Mouse (Mus musculus) ES-Bruce4 (cell line): Measurements from ENCODE around the gene Eno2.

Source experiments
- CTCF ChIP-seq: IDR thresholded peaks from one replicate; pipeline ENCODE4 v1.8.1; 2011; ENCODE audit warnings: low read depth, low read length
- EP300 ChIP-seq: IDR thresholded peaks from 2 replicates; pipeline ENCODE4 v1.6.1; 2011; ENCODE audit warnings: low read depth, low read length; ENCODE audit not compliant: insufficient read depth
- POLR2A ChIP-seq: IDR thresholded peaks from one replicate; pipeline ENCODE4 v1.8.1; 2011; ENCODE audit warnings: low read length; ENCODE audit not compliant: insufficient read depth

DNA sequence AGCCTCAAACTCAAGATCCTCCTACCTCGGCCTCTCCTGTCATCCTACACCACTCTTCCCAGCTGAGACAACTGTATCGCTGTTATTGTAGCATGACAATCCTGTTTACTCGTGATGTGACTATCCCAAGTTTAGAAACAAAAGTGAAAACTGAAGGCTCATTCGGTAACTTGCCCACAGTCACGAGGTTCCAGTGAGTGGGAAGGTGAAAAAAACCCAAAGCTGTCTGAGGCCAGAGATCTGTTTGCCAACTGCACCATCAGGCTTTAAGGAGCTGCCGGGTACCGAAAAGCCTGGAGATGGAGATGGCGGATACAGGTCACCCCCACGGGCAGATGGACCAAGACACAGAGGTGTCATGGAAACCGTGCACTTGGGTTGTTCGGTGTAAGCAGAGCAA is 32.4 kb downstream of the Eno2 start:
- TF ChIP-seq POLR2A (no peak), CTCF (no peak), EP300 (no peak)
